Mouse (Mus musculus) kidney, embryonic 14.5 days (tissue): ENCODE results near the gene Dnah6. TPM values are rescaled to one million over a fixed set of nuclear protein-coding genes. Genes with fewer than 3 reads are reported as not detected.

Experiments used
- ATAC-seq: fragments of 200-750 bp; cut with Nextera tagmentation; 2 replicates; pipeline ENCODE4 v1.8.0; 2017; ENCODE audit warnings: moderate number of reproducible peaks, mild to moderate bottlenecking, moderate TSS enrichment, moderate library complexity; ENCODE audit not compliant: low FRiP score, low TSS enrichment
- H3K27ac ChIP-seq: fragments of 300-500 bp; sonication (generic); 2 replicates; pipeline ENCODE4 v1.5.1; 2014; ENCODE audit warnings: low read depth, mild to moderate bottlenecking, low read length, moderate library complexity, mixed read lengths
- H3K27me3 ChIP-seq: fragments of 300-500 bp; sonication (generic); 2 replicates; pipeline ENCODE4 v1.6.1; 2014; ENCODE audit warnings: mild to moderate bottlenecking, low read length; ENCODE audit not compliant: control insufficient read depth, insufficient read depth
- H3K36me3 ChIP-seq: fragments of 300-500 bp; sonication (generic); 2 replicates; pipeline ENCODE4 v1.6.1; 2014; ENCODE audit warnings: low read length, mixed read lengths; ENCODE audit not compliant: control insufficient read depth, insufficient read depth
- H3K4me1 ChIP-seq: fragments of 300-500 bp; sonication (generic); 2 replicates; pipeline ENCODE4 v1.6.1; 2014; ENCODE audit warnings: low read length, mixed read lengths; ENCODE audit not compliant: control insufficient read depth, insufficient read depth
- H3K4me2 ChIP-seq: fragments of 300-500 bp; sonication (generic); replicated peaks from 2 replicates; pipeline ENCODE4 v1.6.1; 2014; ENCODE audit warnings: low read depth, mild to moderate bottlenecking, low read length
- H3K4me3 ChIP-seq: fragments of 300-500 bp; sonication (generic); 2 replicates; pipeline ENCODE4 v1.5.1; 2014; ENCODE audit warnings: mild to moderate bottlenecking, low read length
- H3K9ac ChIP-seq: fragments of 300-500 bp; sonication (generic); 2 replicates; pipeline ENCODE4 v1.6.1; 2014; ENCODE audit warnings: low read depth, mild to moderate bottlenecking, low read length, moderate library complexity
- H3K9me3 ChIP-seq: fragments of 300-500 bp; sonication (generic); 2 replicates; pipeline ENCODE4 v1.6.1; 2016; ENCODE audit warnings: low read length; ENCODE audit not compliant: control insufficient read depth
- WGBS: fragments of 180-500 bp; shearing (Covaris S2); extraction: QIAGEN DNeasy Blood & Tissue Kit; methylation state at CpG from one replicate; pipeline ENCODE4 v1.1.7; 2014; 5-methylcytosine and 5-hydroxymethylcytosine counted together
- polyA plus RNA-seq: library from polyadenylated mRNA; unstranded; fragments of >200 nt; fragmentation: Nextera tagmentation; extraction: Ambion mirVana; gene quantifications from 2 replicates; pipeline ENCODE4 v1.2.1, GENCODE M21; 2014

The Dnah6 gene
- polyA plus RNA-seq, 1 experiment from 2014 or later = 0.05 TPM

DNA sequence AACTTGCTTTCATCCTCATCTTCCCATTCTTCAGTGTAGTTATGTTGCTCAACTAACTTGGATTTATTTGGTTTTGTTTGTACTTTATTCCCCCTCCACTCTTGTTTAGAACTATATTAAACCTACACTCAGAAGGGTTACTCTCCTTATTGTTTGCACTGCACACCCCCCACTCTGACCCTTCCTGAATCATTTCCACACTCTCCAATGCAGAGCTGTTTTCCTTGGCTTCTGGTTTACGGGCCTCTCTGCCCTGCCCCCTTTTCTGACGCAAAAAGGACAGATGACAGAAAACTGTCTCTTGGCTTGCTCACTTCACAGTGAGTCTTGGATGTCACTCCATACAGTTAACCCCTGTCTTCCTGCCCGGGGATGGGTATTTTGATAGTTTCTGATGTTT lies 38.5 kb downstream of the Dnah6 start:
- H3K36me3 ChIP-seq = no peaks in the 10 kb centered on the region
- no peaks in the 10 kb centered on the region for H3K9me3 ChIP-seq
- no peaks in the 10 kb centered on the region for H3K27me3 ChIP-seq
- WGBS = 27% methylated on average over 3 of the region's 3 CpGs
- H3K4me2 ChIP-seq = no peak overlapping the region
- no peak overlapping the region for H3K27ac ChIP-seq
- H3K9ac ChIP-seq = no peak overlapping the region
- H3K4me1 ChIP-seq = peaks cover 3% of the 10 kb centered on the region; the same call in 1 of the 2 replicates
- no peak; the same call in 1 of the 2 replicates for ATAC-seq
- H3K4me3 ChIP-seq = no peak overlapping the region

DNA sequence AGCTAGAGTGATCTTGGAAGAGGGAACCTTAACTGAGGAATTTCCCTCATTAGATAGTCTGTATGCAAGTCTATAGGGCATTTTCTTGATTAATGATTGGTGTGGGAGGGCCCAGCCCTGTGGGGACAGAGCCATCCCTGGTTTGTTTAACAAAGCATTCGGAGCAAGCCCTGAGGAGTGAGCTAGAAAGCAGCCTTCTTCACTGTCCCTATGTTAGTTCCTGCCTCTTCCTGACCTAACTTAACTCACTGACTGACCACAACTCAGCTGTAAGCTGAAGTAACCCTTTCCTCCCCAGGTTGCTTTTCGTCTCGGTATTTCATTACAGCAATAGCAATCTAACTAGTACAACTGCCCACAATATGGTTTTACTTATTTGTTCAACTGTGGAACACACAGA lies 39.0 kb downstream of the Dnah6 start:
- H3K9ac ChIP-seq = no peak overlapping the region
- H3K36me3 ChIP-seq = no peaks in the 10 kb centered on the region
- no peaks in the 10 kb centered on the region for H3K27me3 ChIP-seq
- H3K27ac ChIP-seq = no peak overlapping the region; the same call in 1 of the 2 replicates
- no peaks in the 10 kb centered on the region for H3K9me3 ChIP-seq
- peak; percentile 72 for ATAC-seq
- no peak overlapping the region for H3K4me3 ChIP-seq
- no peak overlapping the region for H3K4me2 ChIP-seq
- H3K4me1 ChIP-seq = peaks cover 3% of the 10 kb centered on the region; the same call in 1 of the 2 replicates
- WGBS = 23% methylated on average over 3 of the region's 3 CpGs

- H3K27me3 ChIP-seq = no peaks in the 10 kb centered on the region
- no peak overlapping the region for H3K9ac ChIP-seq
- no peak for ATAC-seq
- no peaks in the 10 kb centered on the region for H3K36me3 ChIP-seq
- WGBS = 38% methylated on average over 4 of the region's 4 CpGs
- H3K4me1 ChIP-seq = peaks cover 3% of the 10 kb centered on the region; the same call in 1 of the 2 replicates
- no peak overlapping the region; the same call in 1 of the 2 replicates for H3K27ac ChIP-seq
- no peak overlapping the region for H3K4me3 ChIP-seq
- H3K4me2 ChIP-seq = no peak overlapping the region
- H3K9me3 ChIP-seq = no peaks in the 10 kb centered on the region
Observed at GRCm38 (mm10) chr6:73182006-73182405, 39.4 kb downstream of the Dnah6 start.

- H3K9me3 ChIP-seq = no peaks in the 10 kb centered on the region
- no peak overlapping the region for H3K4me3 ChIP-seq
- H3K27ac ChIP-seq = no peak overlapping the region
- H3K4me1 ChIP-seq = no peaks in the 10 kb centered on the region
- no peak overlapping the region for H3K9ac ChIP-seq
- no peak for ATAC-seq
- WGBS = 62% methylated on average over 3 of the region's 3 CpGs
- no peak overlapping the region for H3K4me2 ChIP-seq
- no peaks in the 10 kb centered on the region for H3K36me3 ChIP-seq
- no peaks in the 10 kb centered on the region for H3K27me3 ChIP-seq
Observed at GRCm38 (mm10) chr6:73175156-73175555, 46.3 kb downstream of the Dnah6 start.

DNA sequence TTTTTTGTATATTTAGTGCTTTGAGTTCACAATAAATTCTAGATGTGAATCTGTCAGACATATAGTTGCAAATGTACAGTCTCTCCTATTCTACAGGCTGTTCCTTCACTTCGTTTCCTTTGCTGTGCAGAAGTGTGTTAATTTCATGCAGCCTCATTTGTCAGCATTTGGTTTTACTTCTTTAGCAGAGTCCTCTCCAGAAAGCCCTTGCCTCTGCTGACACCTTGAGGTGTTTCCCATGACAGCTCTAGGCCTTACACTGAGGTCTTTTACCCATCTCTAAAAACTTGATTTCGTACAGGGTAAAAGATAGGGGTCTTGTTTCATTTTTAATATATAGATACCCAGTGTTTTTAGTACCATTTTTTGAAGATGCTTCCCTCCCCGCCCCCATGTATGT lies 54.2 kb downstream of the Dnah6 start:
- Histone ChIP-seq H3K4me1 (no peaks in the 10 kb centered on the region), H3K9ac (no peak overlapping the region), H3K4me2 (no peak overlapping the region), H3K4me3 (no peak overlapping the region), H3K27me3 (no peaks in the 10 kb centered on the region), H3K27ac (no peak overlapping the region), H3K36me3 (no peaks in the 10 kb centered on the region), H3K9me3 (no peaks in the 10 kb centered on the region)
- no peak for ATAC-seq
- WGBS = 70% methylated on average over 3 of the region's 3 CpGs

DNA sequence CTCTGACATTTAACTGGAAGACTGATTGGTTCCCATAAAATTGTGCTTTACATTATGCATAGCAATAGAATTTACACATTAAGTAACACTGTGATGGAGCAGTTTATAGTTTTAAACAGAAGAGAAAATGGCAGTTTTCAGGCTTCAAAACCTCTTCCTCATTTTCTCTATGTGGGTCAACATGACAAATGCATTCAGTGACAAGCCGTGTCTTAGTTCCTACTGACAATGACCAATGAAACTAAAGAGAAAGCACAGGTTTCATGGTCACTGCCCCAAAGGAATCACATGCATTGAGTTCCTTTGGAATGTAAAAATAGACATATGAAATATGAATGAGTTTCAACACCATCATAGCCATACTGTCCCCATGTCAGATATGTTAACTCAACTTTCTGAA lies 58.5 kb downstream of the Dnah6 start:
- no peak overlapping the region for H3K9ac ChIP-seq
- no peak for ATAC-seq
- no peak overlapping the region for H3K27ac ChIP-seq
- H3K9me3 ChIP-seq = no peaks in the 10 kb centered on the region
- no peak overlapping the region for H3K4me2 ChIP-seq
- H3K4me1 ChIP-seq = no peaks in the 10 kb centered on the region
- 90% methylated on average over 1 of the region's 1 CpGs for WGBS
- no peaks in the 10 kb centered on the region for H3K36me3 ChIP-seq
- no peaks in the 10 kb centered on the region for H3K27me3 ChIP-seq
- no peak overlapping the region for H3K4me3 ChIP-seq

GRCm38 (mm10) chr6:73161338-73161737 lies 60.1 kb downstream of the Dnah6 start:
- H3K27ac ChIP-seq = no peak overlapping the region
- H3K9ac ChIP-seq = no peak overlapping the region
- no peaks in the 10 kb centered on the region for H3K9me3 ChIP-seq
- H3K27me3 ChIP-seq = no peaks in the 10 kb centered on the region
- WGBS = 81% methylated on average over 4 of the region's 4 CpGs
- no peak overlapping the region for H3K4me2 ChIP-seq
- H3K4me1 ChIP-seq = no peaks in the 10 kb centered on the region
- H3K36me3 ChIP-seq = no peaks in the 10 kb centered on the region
- no peak overlapping the region for H3K4me3 ChIP-seq
- ATAC-seq = no peak

GRCm38 (mm10) chr6:73155455-73155854 lies 66.0 kb downstream of the Dnah6 start:
- Histone ChIP-seq H3K9me3 (no peaks in the 10 kb centered on the region), H3K4me2 (no peak overlapping the region), H3K4me1 (no peaks in the 10 kb centered on the region), H3K27me3 (no peaks in the 10 kb centered on the region), H3K27ac (no peak overlapping the region), H3K4me3 (no peak overlapping the region), H3K36me3 (no peaks in the 10 kb centered on the region), H3K9ac (no peak overlapping the region)
- no peak for ATAC-seq
- WGBS = 87% methylated on average over 2 of the region's 2 CpGs

DNA sequence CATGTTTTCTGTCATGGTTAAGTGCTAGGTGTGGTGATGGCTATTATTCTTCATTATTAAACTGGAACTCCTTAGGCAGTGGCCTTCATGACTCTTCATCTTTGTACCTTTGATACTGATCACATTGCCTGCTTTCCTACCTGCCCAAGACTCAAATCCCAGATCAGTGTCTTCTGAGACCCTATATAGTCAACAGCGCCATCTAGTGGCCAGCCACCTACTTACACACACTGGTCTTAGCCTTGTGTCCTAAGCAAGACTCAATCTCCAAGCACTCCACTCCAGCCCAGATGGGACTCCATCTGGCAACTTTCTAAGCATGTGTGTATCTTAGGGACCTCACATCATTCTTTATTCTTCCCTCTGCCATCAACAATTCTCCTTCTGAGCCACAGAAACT lies 67.8 kb downstream of the Dnah6 start:
- Histone ChIP-seq H3K36me3 (no peaks in the 10 kb centered on the region), H3K4me1 (no peaks in the 10 kb centered on the region), H3K4me3 (no peak overlapping the region), H3K27ac (no peak overlapping the region), H3K9ac (no peak overlapping the region), H3K9me3 (no peaks in the 10 kb centered on the region), H3K4me2 (no peak overlapping the region), H3K27me3 (no peaks in the 10 kb centered on the region)
- peak; percentile 86 for ATAC-seq
- 0% methylated on average over 1 of the region's 1 CpGs for WGBS
